Mouse (Mus musculus) CD8-positive naive resting alpha-beta T cell, adult 2 months (primary cell): Measurements from ENCODE around the gene Mcf2l.

Experiments
- DNase-seq, 2 experiments: peaks; one replicate each; pipeline ENCODE4 v3.0.0; 2022; ENCODE audit warnings: low read depth in 2 of 2, low spot score in 2 of 2

Mcf2l gene

DNA sequence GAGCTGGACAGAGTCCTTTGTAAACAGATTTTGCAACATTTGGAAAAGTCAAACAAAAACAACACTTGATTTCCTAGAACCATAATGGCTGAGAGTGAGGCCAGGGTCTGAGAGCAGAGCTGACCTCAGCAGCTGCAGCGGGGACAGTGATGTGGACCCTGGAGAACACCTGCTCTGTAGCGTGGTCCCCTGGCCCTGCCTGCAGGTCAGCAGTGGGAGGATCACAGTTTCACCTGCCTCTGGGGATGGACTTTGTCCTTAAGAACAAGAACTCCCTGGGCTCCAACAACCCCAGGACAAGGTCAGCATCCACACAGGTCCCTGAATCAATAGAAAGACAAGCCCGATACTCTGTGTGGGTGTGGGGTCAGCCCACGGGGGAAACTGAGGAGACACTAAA lies 183.7 kb downstream of the Mcf2l start:
- no peak for DNase-seq

DNA sequence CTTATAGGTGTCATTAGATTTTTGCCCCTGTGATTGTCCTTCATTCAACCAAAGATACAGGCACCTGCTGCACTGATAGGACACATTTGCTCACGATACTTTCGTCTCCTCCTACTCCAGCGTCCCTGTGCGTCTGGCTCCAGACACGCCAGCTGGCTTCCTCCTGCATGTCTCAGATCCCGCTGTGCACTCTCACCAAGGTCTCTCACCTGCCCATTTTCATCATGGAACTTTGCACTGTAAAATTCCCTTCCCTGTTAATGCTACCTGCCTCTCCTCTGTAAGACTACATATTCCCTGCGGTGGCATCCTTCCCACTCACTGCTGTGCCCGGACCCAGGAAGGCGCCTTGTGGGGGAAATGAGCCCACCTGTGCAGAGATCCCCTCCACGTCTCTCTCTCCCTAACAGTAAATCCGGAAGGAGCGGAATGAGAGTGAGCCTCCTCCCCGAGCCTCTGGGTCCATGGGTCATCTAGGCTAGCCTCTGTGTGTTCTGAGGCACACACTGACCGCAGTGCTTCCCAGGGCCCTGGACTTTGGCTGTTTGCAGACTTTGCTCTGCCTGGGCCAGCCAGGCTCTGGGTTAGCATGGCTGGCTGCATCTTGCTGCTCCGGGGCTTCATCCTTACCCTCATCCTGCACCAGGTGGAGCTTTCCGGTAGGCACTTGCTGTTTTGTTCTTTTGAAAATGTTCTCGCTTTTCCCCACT lies 187.0 kb downstream of the Mcf2l start, which contains the start of gene Proz:
Proz (plus strand) TSS at position 474 of the 710 bp plus-strand sequence.
- no peak for DNase-seq

DNA sequence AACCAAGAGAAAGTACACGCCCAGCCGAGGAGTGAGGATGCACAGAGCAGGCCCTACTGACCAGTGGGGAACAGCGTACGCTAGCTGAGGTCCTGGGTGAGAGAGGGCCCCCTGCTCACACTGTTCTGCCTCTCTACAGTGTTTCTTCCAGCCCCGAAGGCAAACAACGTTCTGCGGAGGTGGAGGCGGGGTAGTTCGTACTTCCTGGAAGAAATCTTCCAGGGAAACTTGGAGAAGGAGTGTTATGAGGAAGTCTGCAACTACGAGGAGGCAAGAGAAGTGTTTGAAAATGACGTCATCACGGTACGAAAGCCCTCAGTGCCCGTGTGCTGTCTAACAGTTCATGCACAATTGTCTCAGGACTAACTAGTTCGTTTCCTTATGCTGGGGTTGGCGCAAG lies 189.5 kb downstream of the Mcf2l start:
- DNase-seq = no peak
